Mouse (Mus musculus) spleen, adult 2 months (tissue): ENCODE measurements around the gene Gpr19. TPM values are rescaled to one million over a fixed set of nuclear protein-coding genes. Genes with fewer than 3 reads are reported as not detected.
A peak's percentile ranks its signal among the peaks of the same experiment; 100 is the strongest.

ENCODE experiments used
- DNase-seq, 2 experiments: peaks; one replicate each; pipeline versions ENCODE4 v3.0.0 to v3.0.0-alpha.2; 2012 to 2021; ENCODE audit warnings: low spot score in 2 of 2, low read depth in 1 of 2
- H3K27ac ChIP-seq: fragments of 200-500 bp; 2 replicates; pipeline ENCODE4 v1.5.1; 2012; ENCODE audit warnings: low read length, inconsistent platforms; ENCODE audit not compliant: insufficient read depth
- H3K27me3 ChIP-seq: fragments of 200-500 bp; 2 replicates; pipeline ENCODE4 v1.6.1; 2012; ENCODE audit warnings: mild to moderate bottlenecking, moderate library complexity, low read length, inconsistent platforms; ENCODE audit not compliant: control insufficient read depth, insufficient read depth
- H3K36me3 ChIP-seq: fragments of 200-500 bp; 2 replicates; pipeline ENCODE4 v1.6.1; 2012; ENCODE audit warnings: mild to moderate bottlenecking, low read length, inconsistent platforms; ENCODE audit not compliant: control insufficient read depth, insufficient read depth
- H3K4me1 ChIP-seq: fragments of 200-500 bp; 2 replicates; pipeline ENCODE4 v1.6.1; 2011; ENCODE audit warnings: inconsistent platforms; ENCODE audit not compliant: control insufficient read depth, insufficient read depth, insufficient read length
- H3K4me3 ChIP-seq: fragments of 200-500 bp; 2 replicates; pipeline ENCODE4 v1.5.1; 2011; ENCODE audit warnings: mild to moderate bottlenecking, inconsistent platforms; ENCODE audit not compliant: insufficient read depth, insufficient read length; ENCODE audit errors: extremely low read depth
- CTCF ChIP-seq: fragments of 200-500 bp; IDR thresholded peaks from 2 replicates; pipeline ENCODE4 v1.5.1; 2011; ENCODE audit warnings: mild to moderate bottlenecking, inconsistent platforms; ENCODE audit not compliant: insufficient read depth, insufficient read length, insufficient replicate concordance; ENCODE audit errors: extremely low read depth
- POLR2A ChIP-seq: fragments of 200-500 bp; IDR thresholded peaks from 2 replicates; pipeline ENCODE4 v1.6.1; 2011; ENCODE audit warnings: low read depth, low read length, inconsistent platforms
- WGBS: fragments of 180-500 bp; shearing (Covaris S2); methylation state at CpG from one replicate; pipeline ENCODE4 v1.1.7; 2018; 5-methylcytosine and 5-hydroxymethylcytosine counted together
- polyA plus RNA-seq: library from polyadenylated mRNA; depleted of rRNA; stranded (reverse); fragments of >200 nt; gene quantifications from 2 replicates; pipeline ENCODE4 v1.2.3, GENCODE M21; 2012

The Gpr19 gene
- polyA plus RNA-seq, 1 experiment = 6.4 TPM

- WGBS = 81% methylated on average over 5 of the region's 5 CpGs
Measured at GRCm38 (mm10) chr6:134934305-134934704, 35.9 kb upstream of the Gpr19 start.

GRCm38 (mm10) chr6:134933207-134933558 lies 34.8 kb upstream of the Gpr19 start:
- 27% methylated on average over 2 of the region's 2 CpGs for WGBS

More at GRCm38 (mm10) chr6:134934305-134934704, 35.9 kb upstream of the Gpr19 start:
- H3K4me1 ChIP-seq = peaks cover 2% of the 10 kb centered on the region; the same call in 1 of the 2 replicates
- H3K27me3 ChIP-seq = no peaks in the 10 kb centered on the region
- no peaks in the 10 kb centered on the region for H3K36me3 ChIP-seq
- TF ChIP-seq CTCF (no peak), POLR2A (no peak)
- DNase-seq = no peak
- no peak overlapping the region for H3K4me3 ChIP-seq
- no peak overlapping the region for H3K27ac ChIP-seq

GRCm38 (mm10) chr6:134932486-134933206 lies 34.3 kb upstream of the Gpr19 start:
- no peak for TF ChIP-seq POLR2A
- TF ChIP-seq CTCF = no peak
- H3K4me3 ChIP-seq = no peak overlapping the region
- WGBS = 10% methylated on average over 12 of the region's 12 CpGs

More at GRCm38 (mm10) chr6:134933207-134933558, 34.8 kb upstream of the Gpr19 start:
- no peak for DNase-seq
- Histone ChIP-seq H3K4me3 (no peak overlapping the region), H3K27me3 (no peaks in the 10 kb centered on the region), H3K27ac (peak overlapping the region; percentile 42; the same call in 1 of the 2 replicates), H3K36me3 (no peaks in the 10 kb centered on the region), H3K4me1 (peaks cover 2% of the 10 kb centered on the region; the same call in 1 of the 2 replicates)
- TF ChIP-seq CTCF = no peak
- no peak for TF ChIP-seq POLR2A

GRCm38 (mm10) chr6:134931146-134931545 lies 32.8 kb upstream of the Gpr19 start:
- TF ChIP-seq POLR2A (no peak), CTCF (no peak)
- H3K27ac ChIP-seq = 0 out of 2 replicates have a peak overlapping the region, but pooled peaks have one; percentile 23
- no peaks in the 10 kb centered on the region for H3K36me3 ChIP-seq
- H3K27me3 ChIP-seq = no peaks in the 10 kb centered on the region
- DNase-seq = no peak
- no peak overlapping the region for H3K4me3 ChIP-seq
- 57% methylated on average over 3 of the region's 3 CpGs for WGBS
- H3K4me1 ChIP-seq = peaks cover 2% of the 10 kb centered on the region; the same call in 1 of the 2 replicates

More at GRCm38 (mm10) chr6:134932486-134933206, 34.3 kb upstream of the Gpr19 start:
- H3K36me3 ChIP-seq = no peaks in the 10 kb centered on the region
- peaks cover 2% of the 10 kb centered on the region; the same call in 1 of the 2 replicates for H3K4me1 ChIP-seq
- H3K27ac ChIP-seq = peak overlapping the region; percentile 42
- no peak for DNase-seq
- H3K27me3 ChIP-seq = no peaks in the 10 kb centered on the region

- Histone ChIP-seq H3K36me3 (no peaks in the 10 kb centered on the region; the same call in 1 of the 2 replicates), H3K4me3 (no peak overlapping the region), H3K27ac (no peak overlapping the region), H3K4me1 (peaks cover 2% of the 10 kb centered on the region), H3K27me3 (no peaks in the 10 kb centered on the region)
- DNase-seq = no peak
- no peak for TF ChIP-seq POLR2A
- TF ChIP-seq CTCF = no peak
- WGBS = 64% methylated on average over 7 of the region's 7 CpGs
Measured at GRCm38 (mm10) chr6:134930383-134930782, 32.0 kb upstream of the Gpr19 start.

GRCm38 (mm10) chr6:134929926-134930325 lies 31.5 kb upstream of the Gpr19 start:
- Histone ChIP-seq H3K27me3 (no peaks in the 10 kb centered on the region), H3K4me1 (peaks cover 2% of the 10 kb centered on the region), H3K36me3 (no peaks in the 10 kb centered on the region; the same call in 1 of the 2 replicates), H3K4me3 (peak overlapping the region; percentile 10; the same call in 1 of the 2 replicates), H3K27ac (no peak overlapping the region; the same call in 1 of the 2 replicates)
- DNase-seq = no peak
- TF ChIP-seq CTCF = no peak
- TF ChIP-seq POLR2A = no peak
- WGBS = 26% methylated on average over 4 of the region's 4 CpGs

GRCm38 (mm10) chr6:134928889-134929310 lies 30.5 kb upstream of the Gpr19 start:
- H3K27ac ChIP-seq = peak overlapping the region; percentile 76
- peaks cover 2% of the 10 kb centered on the region for H3K4me1 ChIP-seq
- peak in 1 of 2 experiments; percentile 40 for DNase-seq
- H3K4me3 ChIP-seq = peak overlapping the region; percentile 62
- no peaks in the 10 kb centered on the region for H3K27me3 ChIP-seq
- H3K36me3 ChIP-seq = peaks cover 2% of the 10 kb centered on the region
- WGBS = under 1% methylated on average over 15 of the region's 15 CpGs
- TF ChIP-seq CTCF (no peak), POLR2A (no peak)
